Mouse (Mus musculus) olfactory bulb, adult 2 months (tissue): ENCODE data around the gene Babam2. TPM values are rescaled to one million over a fixed set of nuclear protein-coding genes. Genes with fewer than 3 reads are reported as not detected.
A peak's percentile ranks its signal among the peaks of the same experiment; 100 is the strongest.

Experiments used
- H3K27ac ChIP-seq: fragments of 200-500 bp; 2 replicates; pipeline ENCODE4 v1.5.1; 2012; ENCODE audit warnings: low read depth, low read length; ENCODE audit not compliant: insufficient read depth
- H3K4me1 ChIP-seq: fragments of 200-500 bp; 2 replicates; pipeline ENCODE4 v1.6.1; 2012; ENCODE audit warnings: low read length; ENCODE audit not compliant: control insufficient read depth, insufficient read depth
- H3K4me3 ChIP-seq: fragments of 200-500 bp; 2 replicates; pipeline ENCODE4 v1.5.1; 2012; ENCODE audit warnings: mild to moderate bottlenecking, low read depth, low read length, moderate library complexity; ENCODE audit not compliant: insufficient read depth
- CTCF ChIP-seq: fragments of 200-500 bp; IDR thresholded peaks from 2 replicates; pipeline ENCODE4 v1.5.1; 2012; ENCODE audit warnings: low read depth, mild to moderate bottlenecking, low read length, moderate library complexity; ENCODE audit not compliant: insufficient read depth
- POLR2A ChIP-seq: fragments of 200-500 bp; IDR thresholded peaks from 2 replicates; pipeline ENCODE4 v1.6.1; 2012; ENCODE audit warnings: mild to moderate bottlenecking, low read depth, low read length, moderate library complexity; ENCODE audit not compliant: insufficient read depth
- WGBS: fragments of 180-500 bp; shearing (Covaris S2); methylation state at CpG from one replicate; pipeline ENCODE4 v1.1.7; 2018; 5-methylcytosine and 5-hydroxymethylcytosine counted together
- polyA plus RNA-seq: library from polyadenylated mRNA; stranded (reverse); fragments of >200 nt; gene quantifications from 2 replicates; pipeline ENCODE4 v1.2.4, GENCODE M21; 2012; ENCODE audit warnings: low replicate concordance; ENCODE audit not compliant: missing spikeins, insufficient read depth, insufficient read length

Babam2 gene
- polyA plus RNA-seq, 1 experiment: not detected

DNA sequence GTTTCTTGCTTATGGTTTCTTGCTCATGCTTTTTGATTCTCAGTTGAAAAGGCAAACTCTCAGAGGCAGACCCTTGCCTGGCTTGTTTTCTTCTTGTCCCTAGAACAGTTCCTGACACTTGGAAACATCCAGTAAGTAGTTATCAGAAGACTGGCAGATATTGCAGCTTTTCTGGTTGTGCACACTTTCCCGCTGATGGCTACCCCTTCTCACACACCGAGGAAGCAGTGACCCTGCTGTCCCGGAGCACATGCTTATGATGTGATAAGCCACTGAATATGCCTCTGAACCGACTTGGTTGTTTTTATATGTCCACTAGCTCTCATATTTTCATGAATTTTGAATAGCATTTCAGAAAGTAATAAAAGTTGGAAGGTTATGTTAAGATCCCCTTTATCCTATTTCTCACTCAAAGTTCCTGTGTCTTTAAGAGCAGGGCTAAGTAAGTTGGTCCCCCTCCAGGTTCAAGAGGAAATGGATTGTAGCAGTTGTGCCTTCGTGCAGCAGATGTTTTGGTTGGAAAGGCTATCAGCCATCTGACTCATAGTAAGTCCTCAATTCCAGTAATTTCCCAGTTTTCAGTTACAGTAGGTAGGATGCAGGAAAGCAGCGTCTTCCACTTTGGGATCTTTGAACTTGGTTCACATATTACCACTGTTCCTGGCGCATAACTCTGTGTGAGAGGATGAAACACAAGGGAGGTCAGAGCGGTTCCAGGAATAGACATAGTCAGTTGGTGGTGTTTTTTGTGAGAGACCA lies 178.9 kb downstream of the Babam2 start:
- 78% methylated on average over 8 of the region's 8 CpGs for WGBS
- H3K4me1 ChIP-seq: peaks cover 1% of the 10 kb centered on the region; the same call in 1 of the 2 replicates
- no peak overlapping the region for H3K4me3 ChIP-seq
- TF ChIP-seq CTCF: no peak
- no peak for TF ChIP-seq POLR2A
- H3K27ac ChIP-seq: 0 out of 2 replicates have a peak overlapping the region, but pooled peaks have one; percentile 51

DNA sequence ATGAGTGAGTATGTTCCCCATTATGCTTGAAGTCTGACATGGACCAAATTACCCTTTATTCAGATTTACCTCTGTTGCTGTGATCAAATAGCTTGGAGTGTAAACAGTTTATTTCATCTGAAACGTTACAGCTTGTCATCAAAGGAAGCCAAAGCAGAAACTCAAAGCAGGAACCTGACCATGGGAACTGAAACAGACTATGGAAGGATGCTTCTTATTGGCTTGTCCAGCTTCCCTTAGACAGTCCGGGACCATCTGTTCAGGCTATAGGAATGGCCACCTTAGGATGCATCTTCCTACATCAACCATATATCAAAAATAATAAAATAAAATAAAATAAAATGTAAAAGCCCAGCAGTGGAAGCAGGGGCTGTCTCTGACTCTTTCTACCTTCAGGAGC lies 183.0 kb downstream of the Babam2 start:
- H3K4me1 ChIP-seq: peaks cover 5% of the 10 kb centered on the region
- WGBS: 72% methylated on average over 2 of the region's 2 CpGs
- no peak for TF ChIP-seq POLR2A
- no peak for TF ChIP-seq CTCF

DNA sequence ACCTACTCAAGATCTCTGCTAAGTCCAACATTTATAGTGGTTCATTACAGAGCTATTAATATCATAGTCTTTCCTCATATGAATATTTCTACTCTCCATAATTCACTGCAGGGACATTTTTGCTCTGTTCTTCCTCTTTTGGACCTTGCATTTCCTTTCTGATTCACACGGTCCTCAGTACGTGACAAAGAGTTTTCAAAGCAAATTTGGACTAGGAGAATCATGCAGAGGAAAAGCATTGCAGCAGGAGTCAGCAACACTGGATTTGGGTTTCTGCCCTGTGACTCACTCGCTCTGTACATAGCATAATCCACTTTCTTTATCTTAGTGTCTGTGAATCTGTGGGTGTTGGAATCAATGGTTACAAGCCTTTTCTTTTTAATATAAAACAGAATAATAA lies 184.8 kb downstream of the Babam2 start:
- TF ChIP-seq POLR2A (no peak), CTCF (no peak)
- WGBS: 25% methylated on average over 3 of the region's 3 CpGs
- Histone ChIP-seq H3K4me1 (peaks cover 5% of the 10 kb centered on the region), H3K27ac (peak overlapping the region; percentile 61; the same call in 1 of the 2 replicates), H3K4me3 (no peak overlapping the region)

More for the DNA sequence above, 183.0 kb downstream of the Babam2 start:
- Histone ChIP-seq H3K4me3 (no peak overlapping the region), H3K27ac (no peak overlapping the region)

DNA sequence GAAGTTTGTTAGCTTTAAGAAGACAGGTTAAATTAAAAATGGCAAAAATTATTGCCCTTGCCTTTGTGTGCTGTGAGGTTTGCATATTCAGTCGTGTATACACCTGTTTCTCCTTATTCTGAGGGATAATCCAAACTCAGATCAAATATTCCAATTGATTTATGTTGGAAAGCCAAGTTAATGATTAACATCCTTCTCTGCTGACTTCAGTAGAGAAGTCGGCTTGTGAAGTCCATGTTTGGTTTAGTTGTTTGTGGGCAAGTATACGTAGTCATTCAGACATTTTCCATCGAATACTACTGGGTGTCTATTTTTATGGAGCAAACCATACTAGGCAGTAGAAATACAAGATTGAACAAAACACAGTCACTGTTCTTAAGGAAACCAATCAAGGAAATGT lies 187.5 kb downstream of the Babam2 start:
- 89% methylated on average over 4 of the region's 4 CpGs for WGBS
- TF ChIP-seq POLR2A (no peak), CTCF (no peak)
- H3K4me1 ChIP-seq: peaks cover 5% of the 10 kb centered on the region
- no peak overlapping the region for H3K27ac ChIP-seq
- H3K4me3 ChIP-seq: no peak overlapping the region

DNA sequence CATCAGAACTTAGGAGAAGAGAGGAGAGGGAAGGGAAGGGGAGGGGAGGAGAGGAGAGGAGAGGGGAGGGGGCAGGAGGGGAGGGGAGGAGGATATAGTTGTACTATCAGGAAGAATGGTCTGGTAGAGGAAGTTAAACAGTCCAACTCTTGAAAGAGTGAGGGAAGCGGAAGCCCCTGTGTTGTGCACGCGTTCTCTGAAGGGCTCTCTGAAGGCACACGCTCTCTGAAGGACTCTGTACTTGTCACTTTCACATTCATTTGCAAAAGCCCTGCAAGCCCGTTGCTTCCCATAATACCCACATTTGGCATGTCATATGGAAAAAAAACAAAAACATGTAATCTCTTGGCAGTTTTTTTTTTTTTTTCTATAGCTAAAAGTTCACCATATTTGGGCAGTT lies 190.1 kb downstream of the Babam2 start:
- WGBS: 85% methylated on average over 5 of the region's 5 CpGs
- Histone ChIP-seq H3K27ac (no peak overlapping the region), H3K4me1 (peaks cover under 1% of the 10 kb centered on the region), H3K4me3 (no peak overlapping the region)
- TF ChIP-seq CTCF (no peak), POLR2A (no peak)

DNA sequence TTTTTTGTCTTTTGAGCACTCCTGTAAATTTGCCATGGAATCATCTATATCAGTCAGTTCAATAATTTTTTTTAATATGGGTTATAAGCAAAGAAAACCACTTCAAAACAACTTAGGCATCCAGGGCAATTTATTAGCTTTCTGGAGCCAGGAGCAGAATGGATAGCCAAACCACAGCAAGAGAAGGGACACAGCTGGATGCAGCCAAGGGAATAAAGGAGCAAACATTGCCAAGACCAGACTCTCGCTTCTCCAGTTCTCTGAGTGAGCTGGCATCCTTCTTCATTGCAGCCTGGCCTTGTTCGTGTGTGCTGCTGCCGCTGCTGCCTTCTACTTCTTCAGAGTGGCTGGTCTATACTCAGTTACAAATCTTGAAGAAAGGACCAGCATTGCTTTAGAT lies 190.9 kb downstream of the Babam2 start:
- no peak overlapping the region for H3K27ac ChIP-seq
- H3K4me1 ChIP-seq: no peaks in the 10 kb centered on the region
- H3K4me3 ChIP-seq: no peak overlapping the region
- TF ChIP-seq POLR2A: no peak
- 53% methylated on average over 3 of the region's 3 CpGs for WGBS

DNA sequence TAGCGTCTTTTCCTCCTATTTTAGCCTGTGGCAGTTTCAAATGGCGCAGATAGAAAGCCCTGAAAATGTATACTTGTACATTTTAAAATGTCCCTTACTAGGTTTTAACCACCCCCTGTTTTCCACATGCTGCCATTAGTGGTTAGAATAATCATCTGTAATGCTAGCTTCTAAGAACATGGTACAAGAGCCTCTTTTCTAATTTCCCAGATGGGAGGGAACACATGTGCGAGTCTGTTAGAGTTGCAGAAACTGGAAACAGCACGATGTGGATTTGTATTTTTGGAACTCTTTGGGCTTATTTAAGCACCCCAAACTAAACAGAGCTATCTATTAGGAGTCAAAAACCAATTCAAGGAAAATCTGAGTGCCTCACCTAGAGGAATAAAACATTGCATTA lies 195.1 kb downstream of the Babam2 start:
- 41% methylated on average over 4 of the region's 4 CpGs for WGBS
- H3K27ac ChIP-seq: no peak overlapping the region

DNA sequence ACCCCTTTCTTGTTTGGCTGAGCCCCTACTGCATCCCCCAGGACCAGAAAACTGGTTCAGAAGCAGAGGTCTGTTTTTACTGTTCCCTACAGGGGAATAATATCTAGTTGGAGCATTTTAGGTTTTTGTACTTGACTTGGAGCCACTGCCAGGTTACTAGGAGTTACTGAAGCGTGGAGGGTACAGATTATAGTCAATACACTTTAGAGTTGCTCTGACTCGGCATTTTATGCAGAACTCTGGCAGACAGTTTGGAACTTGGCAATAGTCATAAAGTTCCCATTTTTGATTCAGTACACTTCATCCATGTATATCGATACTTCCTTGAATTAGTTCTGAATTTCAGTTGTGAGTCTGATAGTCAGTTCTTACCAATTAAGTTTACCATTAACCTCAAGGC lies 202.4 kb downstream of the Babam2 start:
- H3K4me3 ChIP-seq: no peak overlapping the region
- no peak overlapping the region for H3K27ac ChIP-seq
- WGBS: 91% methylated on average over 3 of the region's 3 CpGs
- H3K4me1 ChIP-seq: no peaks in the 10 kb centered on the region
- TF ChIP-seq CTCF (no peak), POLR2A (no peak)

More for the DNA sequence above, 195.1 kb downstream of the Babam2 start:
- TF ChIP-seq CTCF: no peak
- TF ChIP-seq POLR2A: no peak
- Histone ChIP-seq H3K4me3 (no peak overlapping the region), H3K4me1 (no peaks in the 10 kb centered on the region)

DNA sequence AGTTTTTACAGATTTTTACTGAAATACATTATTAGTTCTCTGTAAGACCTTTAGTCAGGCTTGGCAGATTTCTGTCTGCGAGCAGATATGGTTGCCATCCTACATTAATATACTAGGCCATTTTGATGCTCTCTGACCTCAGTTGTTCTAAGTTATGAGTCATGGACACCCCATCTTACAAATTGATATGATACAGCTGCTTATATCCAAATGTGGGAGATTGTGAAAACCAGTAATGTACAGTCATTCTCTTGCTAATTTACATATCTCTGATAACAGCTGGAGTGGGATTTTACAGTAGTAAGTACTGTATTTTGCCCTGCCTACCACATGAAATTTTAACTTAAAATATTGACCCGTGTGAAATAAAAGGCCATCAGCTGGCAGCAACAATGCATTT lies 204.7 kb downstream of the Babam2 start:
- Histone ChIP-seq H3K27ac (no peak overlapping the region), H3K4me1 (no peaks in the 10 kb centered on the region), H3K4me3 (no peak overlapping the region)
- TF ChIP-seq POLR2A (no peak), CTCF (no peak)
- 89% methylated on average over 2 of the region's 2 CpGs for WGBS

DNA sequence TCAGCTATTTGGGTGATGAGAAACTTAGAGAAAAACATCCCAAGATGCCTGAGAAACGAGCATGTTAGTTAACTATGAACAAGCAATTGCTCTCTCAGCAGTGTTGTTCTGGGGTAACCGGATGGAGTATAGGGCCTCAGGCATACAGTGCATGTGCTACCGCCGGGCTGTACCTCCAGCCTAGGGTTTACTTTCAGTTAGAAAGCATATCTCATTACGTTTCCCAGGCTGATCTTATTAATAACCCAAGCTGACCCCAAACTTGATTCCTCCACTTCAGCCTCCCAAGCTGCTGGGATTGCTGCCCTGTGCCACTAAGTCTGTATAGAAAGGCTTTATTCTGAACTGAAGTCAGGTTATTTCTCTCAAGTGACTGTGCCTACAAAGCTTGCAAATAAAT lies 205.4 kb downstream of the Babam2 start:
- Histone ChIP-seq H3K4me3 (no peak overlapping the region), H3K4me1 (no peaks in the 10 kb centered on the region), H3K27ac (no peak overlapping the region)
- WGBS: 93% methylated on average over 5 of the region's 5 CpGs
- TF ChIP-seq CTCF: no peak
